Mouse (Mus musculus) hindbrain, embryonic 10.5 days (tissue): ENCODE measurements at regions not wholly inside any gene's neighbourhood (a gene's known extent, or its start where the extent isn't known, plus 50 kb on each side); places are given as distances from the start of the nearest gene placed in this dataset.
A peak's percentile ranks its signal among the peaks of the same experiment; 100 is the strongest.

Experiments
- DNase-seq: peaks from one replicate; pipeline ENCODE4 v3.0.0-alpha.2; 2017; ENCODE audit warnings: low spot score
- H3K27ac ChIP-seq: fragments of 300-500 bp; sonication (generic); 2 replicates; pipeline ENCODE4 v1.5.1; 2016; ENCODE audit warnings: mild to moderate bottlenecking, moderate library complexity
- H3K27me3 ChIP-seq: fragments of 300-500 bp; sonication (generic); 2 replicates; pipeline ENCODE4 v1.6.1; 2016; ENCODE audit warnings: mild to moderate bottlenecking; ENCODE audit not compliant: poor library complexity, insufficient read depth, severe bottlenecking
- H3K36me3 ChIP-seq: fragments of 300-500 bp; sonication (generic); 2 replicates; pipeline ENCODE4 v1.6.1; 2016; ENCODE audit warnings: mild to moderate bottlenecking, moderate library complexity
- H3K4me1 ChIP-seq: fragments of 300-500 bp; sonication (generic); replicated peaks from 2 replicates; pipeline ENCODE4 v1.6.1; 2016; ENCODE audit warnings: mild to moderate bottlenecking
- H3K4me3 ChIP-seq: fragments of 300-500 bp; sonication (generic); 2 replicates; pipeline ENCODE4 v1.5.1; 2016; ENCODE audit warnings: mild to moderate bottlenecking, moderate library complexity
- H3K9me3 ChIP-seq: fragments of 300-500 bp; sonication (generic); 2 replicates; pipeline ENCODE4 v1.6.1; 2016; ENCODE audit warnings: mild to moderate bottlenecking, moderate library complexity
- WGBS: fragments of 180-500 bp; shearing (Covaris S2); methylation state at CpG from one replicate; pipeline ENCODE4 v1.1.7; 2016; 5-methylcytosine and 5-hydroxymethylcytosine counted together

GRCm38 (mm10) chr2:72581136-72581535 lies 105.2 kb downstream of the Cdca7 start:
- Histone ChIP-seq H3K4me3 (no peak overlapping the region), H3K9me3 (peaks cover 9% of the 10 kb centered on the region), H3K27me3 (no peaks in the 10 kb centered on the region), H3K36me3 (no peaks in the 10 kb centered on the region), H3K4me1 (no peaks in the 10 kb centered on the region), H3K27ac (no peak overlapping the region)
- DNase-seq, result no peak
- 86% methylated on average over 6 of the region's 6 CpGs for WGBS

DNA sequence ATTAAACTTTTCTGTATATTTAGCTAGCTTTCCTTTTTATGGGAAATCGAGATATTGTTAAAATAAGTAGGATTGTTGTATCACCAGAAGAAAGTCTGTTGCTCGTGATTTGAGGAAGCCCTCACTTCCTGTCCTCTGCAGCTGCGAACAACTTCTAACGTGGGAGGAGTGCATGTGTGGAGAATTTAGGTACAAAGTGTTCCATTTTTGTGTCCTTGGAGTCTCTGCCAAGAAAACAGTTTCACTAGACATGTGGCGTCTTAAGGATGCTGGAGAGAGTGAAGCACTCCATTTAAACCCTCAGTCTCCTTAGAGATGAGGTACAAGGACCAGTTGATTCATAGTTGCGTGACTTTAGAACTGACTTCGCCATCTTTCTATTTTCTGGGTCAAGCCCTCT lies 112.9 kb downstream of the Cdca7 start:
- Histone ChIP-seq H3K4me1 (peaks cover 13% of the 10 kb centered on the region), H3K27ac (no peak overlapping the region), H3K4me3 (no peak overlapping the region), H3K27me3 (peaks cover 52% of the 10 kb centered on the region), H3K36me3 (no peaks in the 10 kb centered on the region), H3K9me3 (peaks cover 9% of the 10 kb centered on the region)
- WGBS, result 85% methylated on average over 7 of the region's 7 CpGs
- no peak for DNase-seq

DNA sequence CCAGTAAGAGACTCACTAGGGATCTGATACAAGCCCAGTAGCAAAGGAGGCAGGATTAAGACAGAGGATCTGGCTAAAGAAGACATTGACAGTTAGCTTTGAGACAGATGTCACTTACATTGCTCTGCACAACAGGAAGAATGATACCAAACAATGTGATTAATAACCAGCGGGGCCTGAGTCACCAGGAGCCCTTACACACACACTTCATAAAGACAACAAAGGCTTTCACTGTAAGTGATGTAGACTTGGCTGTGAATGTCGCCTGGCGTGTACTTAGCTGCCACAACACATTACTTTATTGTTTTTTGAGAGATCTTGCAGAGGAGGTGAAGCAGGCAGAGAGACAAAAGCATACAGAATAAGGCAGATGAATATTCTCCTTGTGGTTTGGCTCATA lies 116.1 kb downstream of the Cdca7 start:
- H3K36me3 ChIP-seq, result no peaks in the 10 kb centered on the region
- H3K9me3 ChIP-seq, result no peaks in the 10 kb centered on the region
- H3K4me3 ChIP-seq, result no peak overlapping the region
- WGBS, result 36% methylated on average over 3 of the region's 3 CpGs
- H3K27ac ChIP-seq, result no peak overlapping the region
- peaks cover 55% of the 10 kb centered on the region for H3K27me3 ChIP-seq
- DNase-seq, result no peak
- H3K4me1 ChIP-seq, result peaks cover 14% of the 10 kb centered on the region

- Histone ChIP-seq H3K27me3 (peaks cover 30% of the 10 kb centered on the region), H3K9me3 (no peaks in the 10 kb centered on the region), H3K4me1 (peaks cover 36% of the 10 kb centered on the region), H3K27ac (no peak overlapping the region), H3K36me3 (no peaks in the 10 kb centered on the region), H3K4me3 (no peak overlapping the region)
- DNase-seq, result no peak
- WGBS, result 75% methylated on average over 14 of the region's 14 CpGs
These were observed 121.3 kb downstream of the Cdca7 start for GRCm38 (mm10) chr2:72596994-72597925.

DNA sequence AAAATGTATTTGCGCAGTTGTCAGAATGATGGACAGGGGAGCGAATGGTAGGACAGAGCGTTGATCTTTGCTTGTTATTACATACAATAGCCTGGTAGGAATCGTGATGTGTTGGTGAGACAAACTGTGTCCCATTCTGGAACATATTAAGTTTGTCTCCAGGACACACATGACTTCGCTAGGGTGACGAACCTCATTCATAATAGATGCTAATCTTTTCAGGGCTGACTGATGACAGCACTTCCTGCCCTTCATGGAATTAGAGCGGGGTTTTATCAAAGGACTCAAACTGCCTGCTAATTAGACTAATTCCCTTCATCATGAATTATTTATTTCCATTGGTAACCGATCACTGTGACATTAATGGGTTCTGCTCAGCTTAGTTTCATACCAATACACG lies 122.0 kb downstream of the Cdca7 start:
- peaks cover 31% of the 10 kb centered on the region for H3K27me3 ChIP-seq
- no peak for DNase-seq
- H3K9me3 ChIP-seq, result no peaks in the 10 kb centered on the region
- WGBS, result 45% methylated on average over 9 of the region's 9 CpGs
- H3K27ac ChIP-seq, result no peak overlapping the region
- peaks cover 36% of the 10 kb centered on the region for H3K4me1 ChIP-seq
- H3K36me3 ChIP-seq, result no peaks in the 10 kb centered on the region
- H3K4me3 ChIP-seq, result no peak overlapping the region

DNA sequence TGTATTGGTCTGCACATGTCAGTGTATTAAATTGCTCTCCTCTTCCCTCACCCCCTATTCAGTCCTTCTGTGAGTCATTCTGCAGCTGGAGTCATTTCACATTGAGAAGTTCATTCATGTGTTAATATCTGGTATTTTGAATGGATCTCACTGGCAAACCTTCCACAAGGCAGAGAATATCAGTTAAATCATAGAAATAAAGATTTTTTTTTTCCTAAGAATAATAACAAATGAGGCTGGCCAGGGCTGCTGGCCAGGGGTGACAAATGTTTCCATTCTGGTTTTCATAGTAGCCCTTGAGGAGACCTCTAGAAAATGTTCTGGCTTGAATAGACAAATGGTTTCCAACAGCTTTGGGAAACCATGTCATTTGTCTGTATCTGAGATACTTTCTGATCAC lies 124.8 kb downstream of the Cdca7 start:
- H3K36me3 ChIP-seq, result no peaks in the 10 kb centered on the region
- H3K9me3 ChIP-seq, result no peaks in the 10 kb centered on the region
- H3K27ac ChIP-seq, result no peak overlapping the region
- no peak for DNase-seq
- H3K4me1 ChIP-seq, result peaks cover 32% of the 10 kb centered on the region
- peaks cover 22% of the 10 kb centered on the region for H3K27me3 ChIP-seq
- H3K4me3 ChIP-seq, result no peak overlapping the region

- WGBS, result 72% methylated on average over 1 of the region's 1 CpGs
- Histone ChIP-seq H3K4me1 (peaks cover 29% of the 10 kb centered on the region), H3K36me3 (no peaks in the 10 kb centered on the region), H3K27ac (no peak overlapping the region), H3K27me3 (peaks cover 19% of the 10 kb centered on the region; the same call in 1 of the 2 replicates), H3K9me3 (no peaks in the 10 kb centered on the region), H3K4me3 (no peak overlapping the region)
- DNase-seq, result no peak
These were observed 126.2 kb downstream of the Cdca7 start for GRCm38 (mm10) chr2:72602152-72602551.

DNA sequence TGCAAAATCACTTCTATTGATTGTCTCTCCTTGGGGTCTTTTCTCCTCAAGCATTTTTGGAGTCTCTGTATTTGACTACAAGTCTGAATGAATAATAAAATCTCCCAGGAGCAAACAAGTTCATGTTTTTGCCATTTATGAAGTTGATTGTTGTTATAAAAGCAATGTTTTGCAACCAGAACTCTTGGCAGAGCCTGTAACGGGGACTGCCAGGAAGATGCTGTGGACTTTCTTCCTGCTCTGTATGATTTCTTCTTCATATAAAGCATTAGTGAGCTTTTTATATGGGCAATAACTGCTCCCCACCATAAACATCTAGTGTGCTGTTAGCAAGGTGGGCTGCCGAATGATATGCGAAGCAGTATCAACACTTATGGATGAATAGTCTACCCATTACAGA lies 136.3 kb downstream of the Cdca7 start:
- H3K4me3 ChIP-seq, result no peak overlapping the region
- no peak overlapping the region for H3K27ac ChIP-seq
- H3K36me3 ChIP-seq, result no peaks in the 10 kb centered on the region
- 96% methylated on average over 3 of the region's 3 CpGs for WGBS
- no peak for DNase-seq
- peaks cover 11% of the 10 kb centered on the region for H3K4me1 ChIP-seq
- no peaks in the 10 kb centered on the region for H3K9me3 ChIP-seq
- H3K27me3 ChIP-seq, result peaks cover 11% of the 10 kb centered on the region; the same call in 1 of the 2 replicates

GRCm38 (mm10) chr2:72614256-72614655 lies 138.3 kb downstream of the Cdca7 start:
- WGBS, result 64% methylated on average over 8 of the region's 8 CpGs
- Histone ChIP-seq H3K36me3 (no peaks in the 10 kb centered on the region), H3K4me3 (no peak overlapping the region), H3K4me1 (peaks cover 13% of the 10 kb centered on the region), H3K27me3 (peaks cover 18% of the 10 kb centered on the region), H3K9me3 (no peaks in the 10 kb centered on the region), H3K27ac (no peak overlapping the region)
- DNase-seq, result no peak

DNA sequence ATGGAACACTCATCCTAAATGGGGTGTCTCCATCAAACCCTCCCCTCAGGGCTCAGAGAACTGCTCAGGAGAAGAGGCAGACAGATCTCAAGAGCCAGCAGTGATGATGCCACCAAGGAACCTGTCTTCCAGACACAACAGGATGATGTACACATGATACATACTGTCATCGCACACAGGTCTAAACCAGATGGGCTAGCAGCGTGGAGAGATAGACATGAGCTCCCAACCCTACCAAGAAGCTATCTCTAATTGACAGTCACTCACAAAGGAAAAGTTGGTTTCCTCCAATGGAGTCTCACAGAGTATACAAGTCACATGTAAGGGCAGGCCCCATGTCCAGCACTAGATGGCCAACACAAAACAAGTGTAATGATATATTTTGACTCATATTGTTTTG lies 139.9 kb downstream of the Cdca7 start:
- no peak for DNase-seq

GRCm38 (mm10) chr2:72616412-72616811 lies 140.5 kb downstream of the Cdca7 start:
- peaks cover 26% of the 10 kb centered on the region for H3K27me3 ChIP-seq
- DNase-seq, result no peak
- peaks cover 34% of the 10 kb centered on the region for H3K4me1 ChIP-seq
- H3K36me3 ChIP-seq, result no peaks in the 10 kb centered on the region
- no peak overlapping the region for H3K4me3 ChIP-seq
- H3K27ac ChIP-seq, result no peak overlapping the region
- H3K9me3 ChIP-seq, result no peaks in the 10 kb centered on the region

More for the DNA sequence above, 139.9 kb downstream of the Cdca7 start:
- Histone ChIP-seq H3K4me1 (peaks cover 30% of the 10 kb centered on the region), H3K27me3 (peaks cover 21% of the 10 kb centered on the region), H3K4me3 (no peak overlapping the region), H3K27ac (no peak overlapping the region), H3K9me3 (no peaks in the 10 kb centered on the region), H3K36me3 (no peaks in the 10 kb centered on the region)
- 94% methylated on average over 2 of the region's 2 CpGs for WGBS

DNA sequence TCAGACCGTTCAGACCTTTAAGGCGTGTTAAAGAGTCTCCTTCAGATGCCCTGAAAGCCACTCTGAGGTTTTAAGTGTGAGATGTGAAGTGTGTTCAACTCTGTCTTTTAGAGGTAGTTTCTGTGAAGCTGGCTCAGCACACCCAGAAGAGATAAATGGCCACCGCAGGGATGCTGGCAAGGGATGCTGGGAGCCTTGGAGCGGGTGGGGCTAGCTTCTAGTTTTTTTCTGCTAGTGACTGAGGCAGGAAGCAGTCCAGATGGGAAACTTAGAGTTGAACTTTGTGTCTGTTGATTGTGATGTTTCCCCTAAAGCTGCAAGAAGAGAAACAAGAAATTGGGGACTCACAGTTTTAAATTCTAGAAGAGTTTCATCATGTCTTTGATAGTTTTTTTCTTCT lies 143.5 kb downstream of the Cdca7 start:
- no peak for DNase-seq
- Histone ChIP-seq H3K4me1 (peaks cover 31% of the 10 kb centered on the region), H3K27me3 (peaks cover 26% of the 10 kb centered on the region), H3K9me3 (no peaks in the 10 kb centered on the region), H3K36me3 (no peaks in the 10 kb centered on the region), H3K27ac (no peak overlapping the region), H3K4me3 (no peak overlapping the region)
- WGBS, result 54% methylated on average over 4 of the region's 4 CpGs

- no peaks in the 10 kb centered on the region for H3K36me3 ChIP-seq
- H3K27ac ChIP-seq, result peak overlapping the region; percentile 77
- peaks cover 25% of the 10 kb centered on the region for H3K27me3 ChIP-seq
- DNase-seq, result peak; percentile 49
- WGBS, result 2% methylated on average over 9 of the region's 9 CpGs
- H3K9me3 ChIP-seq, result no peaks in the 10 kb centered on the region
- H3K4me3 ChIP-seq, result peak overlapping the region; percentile 39
- H3K4me1 ChIP-seq, result peaks cover 25% of the 10 kb centered on the region
These were observed 144.3 kb downstream of the Cdca7 start for GRCm38 (mm10) chr2:72620182-72620652.
